Mouse (Mus musculus) hematopoietic multipotent progenitor cell, adult 10-12 weeks (in vitro differentiated cells): ENCODE measurements around the gene Atp5l. TPM values are rescaled to one million over a fixed set of nuclear protein-coding genes. Genes with fewer than 3 reads are reported as not detected.

Experiments used
- polyA plus RNA-seq: library from polyadenylated mRNA; stranded (reverse); fragments of >175 nt; gene quantifications from 2 replicates; pipeline ENCODE4 v1.2.3, GENCODE M21; 2012; ENCODE audit warnings: low replicate concordance

Atp5l gene
- polyA plus RNA-seq = 46.5 and 90.7 TPM in 2 replicates

GRCm38 (mm10) chr9:44920374-44921122 lies at the start of gene Atp5l:
Gene Atp5l, minus strand, starts transcription at chr9:44920742.

GRCm38 (mm10) chr9:44965126-44965832 lies 44.7 kb upstream of the Atp5l start, which contains the start of gene Ube4a:
Gene Ube4a, minus strand, starts transcription at chr9:44965600.

GRCm38 (mm10) chr9:44881221-44881871 lies 39.2 kb downstream of the Atp5l start, which contains the start of gene Kmt2a:
Gene Kmt2a, minus strand, starts transcription at chr9:44881296.

Other genes starting within 250 kb of the Atp5l start
- not detected in 2 replicates for gene Treh, start 247.5 kb downstream of the Atp5l start, polyA plus RNA-seq
- gene Phldb1, start 185.5 kb downstream of the Atp5l start, polyA plus RNA-seq = 7.5 and 13.3 TPM in 2 replicates
- gene Arcn1, start 152.9 kb downstream of the Atp5l start, polyA plus RNA-seq = 12.1 and 14.0 TPM in 2 replicates
- 4.1 and 4.6 TPM in 2 replicates for gene Ift46, start 152.8 kb downstream of the Atp5l start, polyA plus RNA-seq
- 0.31 TPM in 1 of 2 replicates, not detected in the other for gene Tmem25, start 121.4 kb downstream of the Atp5l start, polyA plus RNA-seq
- gene Ttc36, start 117.7 kb downstream of the Atp5l start, polyA plus RNA-seq = 0.58 and 0.75 TPM in 2 replicates
- gene Kmt2a, start 39.4 kb downstream of the Atp5l start, polyA plus RNA-seq = 36.9 and 80.5 TPM in 2 replicates
- 4.8 TPM in 2 replicates for gene Ube4a, start 44.9 kb upstream of the Atp5l start, polyA plus RNA-seq
- 12.9 and 22.2 TPM in 2 replicates for gene Cd3g, start 59.7 kb upstream of the Atp5l start, polyA plus RNA-seq
- 2.7 and 3.6 TPM in 2 replicates for gene Cd3d, start 61.0 kb upstream of the Atp5l start, polyA plus RNA-seq
- 155 and 161 TPM in 2 replicates for gene Cd3e, start 88.9 kb upstream of the Atp5l start, polyA plus RNA-seq
- 0.10 and 0.12 TPM in 2 replicates for gene Mpzl2, start 119.1 kb upstream of the Atp5l start, polyA plus RNA-seq
- 0.65 and 0.68 TPM in 2 replicates for gene Mpzl3, start 134.4 kb upstream of the Atp5l start, polyA plus RNA-seq
- gene Jaml, start 158.4 kb upstream of the Atp5l start, polyA plus RNA-seq = 3.9 and 4.2 TPM in 2 replicates
- 0.48 and 0.70 TPM in 2 replicates for gene Scn2b, start 197.0 kb upstream of the Atp5l start, polyA plus RNA-seq
- gene Scn4b, start 217.7 kb upstream of the Atp5l start, polyA plus RNA-seq = 0.27 and 0.53 TPM in 2 replicates